Mouse (Mus musculus): ENCODE results near the gene Bsx. TPM values are rescaled to one million over a fixed set of nuclear protein-coding genes. Genes with fewer than 3 reads are reported as not detected.
A peak's percentile ranks its signal among the peaks of the same experiment; 100 is the strongest.

Bsx gene
- polyA plus RNA-seq, 1 experiment from 2014 or later = 0.07 TPM

DNA sequence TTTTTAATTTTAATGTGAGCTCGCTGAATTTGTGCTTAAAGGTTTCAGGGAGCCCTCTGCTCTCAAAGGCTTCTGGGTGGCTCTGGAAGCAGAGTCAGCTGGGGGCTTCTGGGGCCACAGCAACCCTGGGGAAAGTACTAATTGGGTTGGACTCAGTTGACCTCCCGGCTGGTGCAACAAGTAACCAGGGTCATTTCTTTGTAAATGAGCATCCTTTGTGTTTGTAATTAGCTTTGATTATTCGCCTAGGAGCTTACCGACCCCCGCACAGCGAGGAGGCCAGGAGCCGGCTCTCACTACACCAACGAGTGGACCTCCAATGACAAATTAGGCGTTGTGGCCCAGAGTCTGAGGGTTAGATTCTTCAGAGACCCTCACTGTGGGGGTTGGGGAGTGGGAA, 14.7 kb upstream of the Bsx start:
- ATAC-seq (ENCODE audit: insufficient number of reproducible peaks, insufficient read depth, low FRiP score, low read depth) = no peak
- 9% methylated on average over 9 of the region's 9 CpGs for WGBS
- no peaks in the 10 kb centered on the region for H3K9me3 ChIP-seq (ENCODE audit: control insufficient read depth, low read depth, low read length)
- peaks cover 6% of the 10 kb centered on the region; the same call in 1 of the 2 replicates for H3K27me3 ChIP-seq (ENCODE audit: control insufficient read depth, insufficient read depth, low read length)
- H3K4me3 ChIP-seq (ENCODE audit: low read depth, low read length) = peak overlapping the region; percentile 14
- no peaks in the 10 kb centered on the region for H3K36me3 ChIP-seq (ENCODE audit: control insufficient read depth, insufficient read depth, low read length)
- H3K4me2 ChIP-seq (replicated peaks; ENCODE audit: low read depth, low read length) = peak overlapping the region; percentile 33; the same call in 1 of the 2 replicates
- no peaks in the 10 kb centered on the region for H3K4me1 ChIP-seq (ENCODE audit: control insufficient read depth, insufficient read depth, low read length)
- no peak overlapping the region for H3K9ac ChIP-seq (replicated peaks; ENCODE audit: low read depth, low read length)
- H3K27ac ChIP-seq (ENCODE audit: low read length) = no peak overlapping the region

DNA sequence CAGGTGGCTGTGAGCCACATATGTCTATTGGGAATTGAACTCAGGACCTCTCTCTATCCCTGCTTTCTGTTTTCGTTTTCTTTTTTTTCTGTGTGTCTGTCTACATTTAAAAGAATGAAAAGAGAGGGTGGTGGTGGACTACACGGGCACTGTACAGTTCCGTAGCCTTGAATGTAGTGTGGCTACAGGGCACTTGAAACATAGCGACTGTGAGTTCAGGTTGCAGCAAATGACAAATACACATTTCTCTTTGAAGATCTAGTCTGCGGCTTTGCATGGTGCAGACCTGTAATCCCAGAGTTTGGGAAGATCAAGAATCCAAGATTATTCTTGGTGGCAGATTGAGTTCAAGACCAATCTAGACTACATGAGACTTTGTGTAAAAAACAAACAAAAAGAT, 3.6 kb upstream of the Bsx start:
- no peaks in the 10 kb centered on the region for H3K36me3 ChIP-seq (ENCODE audit: control insufficient read depth, insufficient read depth, low read length)
- no peak overlapping the region for H3K4me3 ChIP-seq (ENCODE audit: low read depth, low read length)
- H3K27me3 ChIP-seq (ENCODE audit: control insufficient read depth, insufficient read depth, low read length) = peaks cover 43% of the 10 kb centered on the region
- no peak overlapping the region for H3K4me2 ChIP-seq (replicated peaks; ENCODE audit: low read depth, low read length)
- no peak overlapping the region for H3K27ac ChIP-seq (ENCODE audit: low read length)
- no peak for ATAC-seq (ENCODE audit: insufficient number of reproducible peaks, insufficient read depth, low FRiP score, low read depth)
- no peaks in the 10 kb centered on the region for H3K4me1 ChIP-seq (ENCODE audit: control insufficient read depth, insufficient read depth, low read length)
- H3K9me3 ChIP-seq (ENCODE audit: control insufficient read depth, low read depth, low read length) = no peaks in the 10 kb centered on the region
- WGBS = 77% methylated on average over 5 of the region's 5 CpGs
- no peak overlapping the region for H3K9ac ChIP-seq (replicated peaks; ENCODE audit: low read depth, low read length)

DNA sequence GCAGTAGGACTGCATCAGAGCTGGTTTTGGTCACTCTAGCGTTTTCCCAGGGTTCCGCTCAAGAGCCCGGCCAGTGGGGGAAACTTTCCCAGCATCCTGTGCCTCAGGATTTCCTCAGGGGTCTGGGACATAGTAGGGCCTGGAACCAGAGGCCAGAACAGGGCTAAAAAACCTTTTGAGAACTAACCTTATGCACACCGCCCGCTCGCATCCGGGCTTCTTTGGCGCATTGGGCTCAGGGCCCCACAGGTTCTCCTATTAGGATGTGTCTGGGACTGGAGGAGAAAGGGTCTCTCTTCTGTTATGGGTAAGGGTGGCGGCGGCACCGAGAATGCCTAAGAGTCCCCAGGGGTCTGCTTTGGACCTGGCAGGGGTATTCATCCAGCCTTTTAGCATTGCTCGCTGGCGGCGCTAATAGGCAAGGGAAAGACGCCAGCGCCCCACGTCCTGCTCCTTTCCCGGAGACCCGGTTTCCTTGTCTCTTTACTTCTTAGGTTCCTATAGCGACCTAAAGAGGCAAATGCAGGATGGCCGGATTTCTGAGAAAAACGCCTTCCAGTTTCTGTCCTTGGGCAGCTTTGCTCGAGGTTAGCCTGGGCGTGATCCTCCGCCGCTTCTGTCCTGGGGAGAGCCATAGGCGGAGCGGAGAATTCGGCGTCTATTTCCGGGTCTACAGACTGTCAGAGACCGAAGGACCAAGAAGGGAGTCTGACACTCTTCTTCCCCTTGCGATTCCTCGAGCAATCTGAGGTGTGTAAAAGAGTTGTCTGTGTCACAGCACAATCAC, 2.4 kb upstream of the Bsx start:
- H3K27ac ChIP-seq (ENCODE audit: low read length) = no peak overlapping the region
- peaks cover 49% of the 10 kb centered on the region for H3K27me3 ChIP-seq (ENCODE audit: control insufficient read depth, insufficient read depth, low read length)
- no peaks in the 10 kb centered on the region for H3K4me1 ChIP-seq (ENCODE audit: control insufficient read depth, insufficient read depth, low read length)
- H3K4me2 ChIP-seq (replicated peaks; ENCODE audit: low read depth, low read length) = 0 out of 2 replicates have a peak overlapping the region, but pooled peaks have one; percentile 11
- no peak overlapping the region for H3K4me3 ChIP-seq (ENCODE audit: low read depth, low read length)
- WGBS = 2% methylated on average over 34 of the region's 34 CpGs
- no peak overlapping the region for H3K9ac ChIP-seq (replicated peaks; ENCODE audit: low read depth, low read length)
- H3K36me3 ChIP-seq (ENCODE audit: control insufficient read depth, insufficient read depth, low read length) = no peaks in the 10 kb centered on the region
- no peaks in the 10 kb centered on the region for H3K9me3 ChIP-seq (ENCODE audit: control insufficient read depth, low read depth, low read length)
- no peak for ATAC-seq (ENCODE audit: insufficient number of reproducible peaks, insufficient read depth, low FRiP score, low read depth)

DNA sequence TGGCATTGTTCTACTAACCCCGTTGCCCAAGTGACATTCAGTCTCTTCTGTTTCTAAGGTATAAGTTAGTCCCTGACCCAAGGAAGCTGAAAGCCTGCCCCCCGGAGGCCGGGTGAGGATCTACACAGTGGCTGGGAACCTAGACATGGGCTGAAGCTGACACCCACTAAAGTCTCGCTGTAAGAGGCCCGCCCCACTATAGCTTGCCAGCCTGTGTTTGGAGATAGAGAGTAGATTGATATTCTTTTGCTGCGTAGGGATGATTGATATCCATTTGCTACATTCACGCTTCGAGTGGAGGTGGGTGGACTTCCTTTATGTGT, 1.8 kb upstream of the Bsx start:
- 7% methylated on average over 8 of the region's 8 CpGs for WGBS
- H3K27me3 ChIP-seq (ENCODE audit: control insufficient read depth, insufficient read depth, low read length) = peaks cover 51% of the 10 kb centered on the region

DNA sequence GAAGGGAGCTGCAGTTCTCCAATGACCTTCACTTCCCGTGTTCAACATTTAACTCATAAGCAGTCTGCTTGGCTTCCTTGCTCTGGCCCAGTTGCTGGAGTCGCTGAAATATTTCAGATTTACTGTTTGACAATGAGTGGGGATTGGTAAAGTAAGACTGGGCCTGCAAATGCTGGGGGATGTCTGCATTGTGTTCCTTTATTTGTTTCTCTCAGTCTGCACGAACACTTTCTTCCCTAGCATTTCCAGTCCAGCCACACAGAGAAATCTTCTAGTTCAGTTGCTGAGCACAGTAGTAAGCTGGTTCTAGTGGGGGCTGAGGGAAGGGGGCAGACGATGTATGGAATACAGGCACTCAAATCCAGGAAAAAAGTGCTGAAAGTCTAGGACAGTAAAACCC, 1.0 kb downstream of the Bsx start:
- no peak for ATAC-seq (ENCODE audit: insufficient number of reproducible peaks, insufficient read depth, low FRiP score, low read depth)
- Histone ChIP-seq H3K9me3 (ENCODE audit: control insufficient read depth, low read depth, low read length) (no peaks in the 10 kb centered on the region), H3K4me1 (ENCODE audit: control insufficient read depth, insufficient read depth, low read length) (no peaks in the 10 kb centered on the region), H3K27ac (ENCODE audit: low read length) (no peak overlapping the region), H3K36me3 (ENCODE audit: control insufficient read depth, insufficient read depth, low read length) (no peaks in the 10 kb centered on the region), H3K9ac (replicated peaks; ENCODE audit: low read depth, low read length) (no peak overlapping the region), H3K4me2 (replicated peaks; ENCODE audit: low read depth, low read length) (no peak overlapping the region), H3K27me3 (ENCODE audit: control insufficient read depth, insufficient read depth, low read length) (peaks cover 73% of the 10 kb centered on the region), H3K4me3 (ENCODE audit: low read depth, low read length) (no peak overlapping the region)
- 5% methylated on average over 4 of the region's 4 CpGs for WGBS

More for the DNA sequence above, 1.8 kb upstream of the Bsx start:
- Histone ChIP-seq H3K27ac (ENCODE audit: low read length) (no peak overlapping the region), H3K9ac (replicated peaks; ENCODE audit: low read depth, low read length) (no peak overlapping the region), H3K4me3 (ENCODE audit: low read depth, low read length) (no peak overlapping the region), H3K9me3 (ENCODE audit: control insufficient read depth, low read depth, low read length) (no peaks in the 10 kb centered on the region), H3K4me1 (ENCODE audit: control insufficient read depth, insufficient read depth, low read length) (no peaks in the 10 kb centered on the region), H3K36me3 (ENCODE audit: control insufficient read depth, insufficient read depth, low read length) (no peaks in the 10 kb centered on the region), H3K4me2 (replicated peaks; ENCODE audit: low read depth, low read length) (0 out of 2 replicates have a peak overlapping the region, but pooled peaks have one; percentile 11)
- ATAC-seq (ENCODE audit: insufficient number of reproducible peaks, insufficient read depth, low FRiP score, low read depth) = no peak

DNA sequence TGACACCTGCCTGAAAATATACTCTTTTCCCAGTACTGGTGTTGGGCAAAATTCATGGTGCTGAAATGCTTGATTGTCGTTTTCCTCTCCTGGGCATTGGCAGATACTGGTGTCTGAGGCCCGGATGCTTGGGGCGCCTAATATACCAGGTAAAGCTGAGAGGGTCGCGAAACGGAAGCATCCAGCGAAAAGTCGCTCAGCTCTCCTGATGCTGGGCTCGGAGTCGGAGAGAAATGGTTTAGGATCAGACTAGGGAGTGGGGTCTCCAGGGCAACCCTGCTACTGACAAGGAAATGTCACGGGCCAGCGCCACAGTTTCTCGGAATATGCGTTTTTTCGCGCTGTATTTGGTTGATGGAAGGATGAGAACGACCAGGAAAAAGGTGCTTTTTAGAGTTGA, 1.5 kb downstream of the Bsx start:
- no peak for ATAC-seq (ENCODE audit: insufficient number of reproducible peaks, insufficient read depth, low FRiP score, low read depth)

DNA sequence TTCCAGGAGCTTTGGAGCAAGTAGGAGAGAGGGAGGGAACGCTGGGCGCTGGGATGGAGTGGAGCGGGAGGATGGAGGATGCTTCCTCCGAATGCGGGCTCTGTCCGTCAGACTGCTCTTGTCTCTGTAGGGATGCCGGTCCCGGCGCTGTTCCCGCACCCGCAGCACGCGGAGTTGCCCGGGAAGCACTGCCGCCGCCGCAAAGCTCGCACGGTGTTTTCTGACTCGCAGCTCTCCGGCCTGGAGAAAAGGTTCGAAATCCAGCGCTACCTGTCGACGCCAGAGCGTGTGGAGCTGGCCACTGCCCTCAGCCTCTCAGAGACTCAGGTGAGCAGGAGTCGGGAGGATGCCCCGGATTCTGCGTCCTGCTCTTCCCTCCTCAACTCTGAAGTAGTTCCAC, 2.2 kb downstream of the Bsx start:
- Histone ChIP-seq H3K4me1 (ENCODE audit: control insufficient read depth, insufficient read depth, low read length) (no peaks in the 10 kb centered on the region), H3K4me2 (replicated peaks; ENCODE audit: low read depth, low read length) (no peak overlapping the region), H3K27me3 (ENCODE audit: control insufficient read depth, insufficient read depth, low read length) (peaks cover 72% of the 10 kb centered on the region), H3K4me3 (ENCODE audit: low read depth, low read length) (no peak overlapping the region), H3K9ac (replicated peaks; ENCODE audit: low read depth, low read length) (no peak overlapping the region), H3K9me3 (ENCODE audit: control insufficient read depth, low read depth, low read length) (no peaks in the 10 kb centered on the region), H3K27ac (ENCODE audit: low read length) (no peak overlapping the region), H3K36me3 (ENCODE audit: control insufficient read depth, insufficient read depth, low read length) (no peaks in the 10 kb centered on the region)
- under 1% methylated on average over 29 of the region's 29 CpGs for WGBS
- no peak for ATAC-seq (ENCODE audit: insufficient number of reproducible peaks, insufficient read depth, low FRiP score, low read depth)

More for the DNA sequence above, 1.5 kb downstream of the Bsx start:
- Histone ChIP-seq H3K9me3 (ENCODE audit: control insufficient read depth, low read depth, low read length) (no peaks in the 10 kb centered on the region), H3K27me3 (ENCODE audit: control insufficient read depth, insufficient read depth, low read length) (peaks cover 69% of the 10 kb centered on the region), H3K4me2 (replicated peaks; ENCODE audit: low read depth, low read length) (no peak overlapping the region), H3K36me3 (ENCODE audit: control insufficient read depth, insufficient read depth, low read length) (no peaks in the 10 kb centered on the region), H3K27ac (ENCODE audit: low read length) (no peak overlapping the region), H3K9ac (replicated peaks; ENCODE audit: low read depth, low read length) (no peak overlapping the region), H3K4me3 (ENCODE audit: low read depth, low read length) (no peak overlapping the region), H3K4me1 (ENCODE audit: control insufficient read depth, insufficient read depth, low read length) (no peaks in the 10 kb centered on the region)
- WGBS = 2% methylated on average over 17 of the region's 17 CpGs

DNA sequence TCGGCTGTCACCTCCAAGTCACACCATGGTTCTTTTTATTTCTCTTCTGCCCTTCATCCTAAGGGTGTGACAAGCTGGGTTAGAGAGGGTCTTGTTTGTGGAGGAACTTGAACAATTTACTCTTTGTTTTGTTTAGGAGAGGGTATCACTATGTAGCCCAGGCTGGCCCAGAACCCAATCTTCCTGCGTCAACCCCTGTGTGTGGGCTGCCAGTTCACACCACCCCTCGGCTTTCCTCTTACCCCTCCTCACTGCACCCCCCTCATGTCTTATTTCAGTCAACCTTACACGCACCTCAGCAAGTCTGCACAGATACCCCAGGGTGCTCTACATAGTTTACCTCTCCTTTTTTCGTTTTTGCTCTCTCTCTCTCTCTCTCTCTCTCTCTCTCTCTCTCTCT, 2.8 kb downstream of the Bsx start:
- 10% methylated on average over 5 of the region's 5 CpGs for WGBS
- Histone ChIP-seq H3K27me3 (ENCODE audit: control insufficient read depth, insufficient read depth, low read length) (peaks cover 70% of the 10 kb centered on the region), H3K27ac (ENCODE audit: low read length) (no peak overlapping the region), H3K4me3 (ENCODE audit: low read depth, low read length) (no peak overlapping the region), H3K4me1 (ENCODE audit: control insufficient read depth, insufficient read depth, low read length) (no peaks in the 10 kb centered on the region), H3K9me3 (ENCODE audit: control insufficient read depth, low read depth, low read length) (no peaks in the 10 kb centered on the region), H3K9ac (replicated peaks; ENCODE audit: low read depth, low read length) (no peak overlapping the region), H3K36me3 (ENCODE audit: control insufficient read depth, insufficient read depth, low read length) (no peaks in the 10 kb centered on the region), H3K4me2 (replicated peaks; ENCODE audit: low read depth, low read length) (no peak overlapping the region)
- ATAC-seq (ENCODE audit: insufficient number of reproducible peaks, insufficient read depth, low FRiP score, low read depth) = no peak

Data from stomach, embryonic 14.5 days (tissue).